Mouse (Mus musculus): ENCODE data around the gene Rnf151. TPM values are rescaled to one million over a fixed set of nuclear protein-coding genes. Genes with fewer than 3 reads are reported as not detected.
A peak's percentile ranks its signal among the peaks of the same experiment; 100 is the strongest.

Gene Rnf151
- 0.27 TPM in 1 of 2 replicates, not detected in the other for polyA plus RNA-seq (2015; fragmentation: Nextera tagmentation; extraction: Ambion mirVana)

- peak within 1 kb of the TSS; percentile 67 for H3K4me2 ChIP-seq
- no peak for ATAC-seq (ENCODE audit: low FRiP score)
- no peak within 1 kb of the TSS for H3K27ac ChIP-seq
- H3K27me3 ChIP-seq: no peaks in the 10 kb centered on the region
- H3K9me3 ChIP-seq: no peaks in the 10 kb centered on the region
- H3K4me3 ChIP-seq: peak within 1 kb of the TSS; percentile 72
- H3K36me3 ChIP-seq: peaks cover 35% of the 10 kb centered on the region
- H3K4me1 ChIP-seq (replicated peaks): peaks cover 30% of the 10 kb centered on the region
- WGBS: 79% methylated on average over 4 of the region's 4 CpGs
- peak within 1 kb of the TSS; percentile 90; the same call in 1 of the 2 replicates for H3K9ac ChIP-seq
Measured at GRCm38 (mm10) chr17:24717943-24718342, at the start of gene Rnf151, which contains the start of gene Rps2. Rnf151 (minus strand) TSS chr17:24718063. Rps2 (plus strand) TSS chr17:24718116.

- H3K4me1 ChIP-seq (replicated peaks): no peaks in the 10 kb centered on the region; the same call in 1 of the 2 replicates
- H3K27ac ChIP-seq: no peak overlapping the region
- no peak overlapping the region for H3K9ac ChIP-seq
- ATAC-seq (ENCODE audit: low FRiP score): no peak
- no peak overlapping the region for H3K4me3 ChIP-seq
- peaks cover 13% of the 10 kb centered on the region; the same call in 1 of the 2 replicates for H3K27me3 ChIP-seq
- no peak overlapping the region for H3K4me2 ChIP-seq
- no peaks in the 10 kb centered on the region for H3K36me3 ChIP-seq
- H3K9me3 ChIP-seq: no peaks in the 10 kb centered on the region
- 27% methylated on average over 12 of the region's 12 CpGs for WGBS
Measured at GRCm38 (mm10) chr17:24766266-24766875, 48.5 kb upstream of the Rnf151 start.

GRCm38 (mm10) chr17:24765016-24765905 is 47.4 kb upstream of the Rnf151 start:
- Histone ChIP-seq H3K36me3 (no peaks in the 10 kb centered on the region), H3K4me2 (no peak overlapping the region), H3K9me3 (no peaks in the 10 kb centered on the region; the same call in 1 of the 2 replicates), H3K4me1 (replicated peaks) (no peaks in the 10 kb centered on the region; the same call in 1 of the 2 replicates), H3K27me3 (peaks cover 19% of the 10 kb centered on the region; the same call in 1 of the 2 replicates), H3K9ac (no peak overlapping the region), H3K27ac (no peak overlapping the region), H3K4me3 (no peak overlapping the region)
- WGBS: 55% methylated on average over 21 of the region's 22 CpGs
- ATAC-seq (ENCODE audit: low FRiP score): no peak

- H3K36me3 ChIP-seq: no peaks in the 10 kb centered on the region
- H3K27ac ChIP-seq: no peak overlapping the region
- H3K4me3 ChIP-seq: no peak overlapping the region
- H3K4me2 ChIP-seq: no peak overlapping the region
- no peaks in the 10 kb centered on the region; the same call in 1 of the 2 replicates for H3K9me3 ChIP-seq
- H3K9ac ChIP-seq: no peak overlapping the region
- ATAC-seq (ENCODE audit: low FRiP score): no peak
- H3K27me3 ChIP-seq: peaks cover 34% of the 10 kb centered on the region
- 59% methylated on average over 5 of the region's 5 CpGs for WGBS
- H3K4me1 ChIP-seq (replicated peaks): no peaks in the 10 kb centered on the region; the same call in 1 of the 2 replicates
Measured at GRCm38 (mm10) chr17:24761121-24761520, 43.3 kb upstream of the Rnf151 start.

GRCm38 (mm10) chr17:24757394-24757793 is 39.5 kb upstream of the Rnf151 start:
- Histone ChIP-seq H3K36me3 (no peaks in the 10 kb centered on the region), H3K9ac (no peak overlapping the region), H3K27me3 (peaks cover 71% of the 10 kb centered on the region), H3K9me3 (no peaks in the 10 kb centered on the region; the same call in 1 of the 2 replicates), H3K4me2 (no peak overlapping the region), H3K27ac (no peak overlapping the region), H3K4me1 (replicated peaks) (peaks cover 11% of the 10 kb centered on the region), H3K4me3 (no peak overlapping the region)
- no peak for ATAC-seq (ENCODE audit: low FRiP score)
- WGBS: 83% methylated on average over 1 of the region's 1 CpGs

- peak; percentile 61 for ATAC-seq (ENCODE audit: low FRiP score)
- H3K36me3 ChIP-seq: no peaks in the 10 kb centered on the region
- peak within 1 kb of the TSS; percentile 84 for H3K4me2 ChIP-seq
- H3K9ac ChIP-seq: peak within 1 kb of the TSS; percentile 68
- no peaks in the 10 kb centered on the region for H3K9me3 ChIP-seq
- peaks cover 14% of the 10 kb centered on the region for H3K4me1 ChIP-seq (replicated peaks)
- H3K4me3 ChIP-seq: peak within 1 kb of the TSS; percentile 48
- peaks cover 84% of the 10 kb centered on the region for H3K27me3 ChIP-seq
- WGBS: under 1% methylated on average over 65 of the region's 82 CpGs
- no peak within 1 kb of the TSS for H3K27ac ChIP-seq
Measured at GRCm38 (mm10) chr17:24752415-24753394, 34.8 kb upstream of the Rnf151 start, which contains the start of gene Hs3st6. Hs3st6 (plus strand) TSS chr17:24752988.

GRCm38 (mm10) chr17:24751528-24751927 is 33.7 kb upstream of the Rnf151 start:
- no peaks in the 10 kb centered on the region for H3K36me3 ChIP-seq
- peaks cover 86% of the 10 kb centered on the region for H3K27me3 ChIP-seq
- H3K9ac ChIP-seq: no peak overlapping the region
- ATAC-seq (ENCODE audit: low FRiP score): no peak
- H3K4me2 ChIP-seq: no peak overlapping the region
- WGBS: 24% methylated on average over 4 of the region's 4 CpGs
- H3K9me3 ChIP-seq: no peaks in the 10 kb centered on the region
- H3K4me1 ChIP-seq (replicated peaks): peaks cover 14% of the 10 kb centered on the region
- H3K4me3 ChIP-seq: no peak overlapping the region
- no peak overlapping the region for H3K27ac ChIP-seq

GRCm38 (mm10) chr17:24746986-24747385 is 29.1 kb upstream of the Rnf151 start:
- ATAC-seq (ENCODE audit: low FRiP score): no peak
- Histone ChIP-seq H3K4me1 (replicated peaks) (no peaks in the 10 kb centered on the region), H3K27me3 (peaks cover 47% of the 10 kb centered on the region), H3K27ac (no peak overlapping the region), H3K9ac (0 out of 2 replicates have a peak overlapping the region, but pooled peaks have one; percentile 8), H3K4me3 (no peak overlapping the region), H3K4me2 (no peak overlapping the region), H3K9me3 (no peaks in the 10 kb centered on the region), H3K36me3 (peaks cover 7% of the 10 kb centered on the region)
- 51% methylated on average over 4 of the region's 4 CpGs for WGBS

- H3K9me3 ChIP-seq: no peaks in the 10 kb centered on the region
- H3K4me1 ChIP-seq (replicated peaks): no peaks in the 10 kb centered on the region
- WGBS: 19% methylated on average over 7 of the region's 7 CpGs
- ATAC-seq (ENCODE audit: low FRiP score): peak; percentile 77
- no peak overlapping the region for H3K4me2 ChIP-seq
- no peak overlapping the region for H3K27ac ChIP-seq
- H3K4me3 ChIP-seq: no peak overlapping the region
- H3K27me3 ChIP-seq: peaks cover 36% of the 10 kb centered on the region
- no peak overlapping the region for H3K9ac ChIP-seq
- peaks cover 15% of the 10 kb centered on the region for H3K36me3 ChIP-seq
Measured at GRCm38 (mm10) chr17:24745526-24746497, 27.9 kb upstream of the Rnf151 start.

- 68% methylated on average over 3 of the region's 3 CpGs for WGBS
- no peak overlapping the region for H3K4me2 ChIP-seq
- H3K9ac ChIP-seq: 0 out of 2 replicates have a peak overlapping the region, but pooled peaks have one; percentile 29
- no peak overlapping the region for H3K4me3 ChIP-seq
- no peak for ATAC-seq (ENCODE audit: low FRiP score)
- H3K27me3 ChIP-seq: peaks cover 24% of the 10 kb centered on the region; the same call in 1 of the 2 replicates
- no peaks in the 10 kb centered on the region for H3K9me3 ChIP-seq
- no peaks in the 10 kb centered on the region for H3K4me1 ChIP-seq (replicated peaks)
- H3K27ac ChIP-seq: no peak overlapping the region
- H3K36me3 ChIP-seq: peaks cover 21% of the 10 kb centered on the region
Measured at GRCm38 (mm10) chr17:24744381-24744780, 26.5 kb upstream of the Rnf151 start.
